Mouse (Mus musculus): ENCODE data around the gene Usp49. TPM values are rescaled to one million over a fixed set of nuclear protein-coding genes. Genes with fewer than 3 reads are reported as not detected.

Usp49 gene
- total RNA-seq, 4 experiments from 2014 or later = 10.2 to 13.4 (median 11.6) TPM

DNA sequence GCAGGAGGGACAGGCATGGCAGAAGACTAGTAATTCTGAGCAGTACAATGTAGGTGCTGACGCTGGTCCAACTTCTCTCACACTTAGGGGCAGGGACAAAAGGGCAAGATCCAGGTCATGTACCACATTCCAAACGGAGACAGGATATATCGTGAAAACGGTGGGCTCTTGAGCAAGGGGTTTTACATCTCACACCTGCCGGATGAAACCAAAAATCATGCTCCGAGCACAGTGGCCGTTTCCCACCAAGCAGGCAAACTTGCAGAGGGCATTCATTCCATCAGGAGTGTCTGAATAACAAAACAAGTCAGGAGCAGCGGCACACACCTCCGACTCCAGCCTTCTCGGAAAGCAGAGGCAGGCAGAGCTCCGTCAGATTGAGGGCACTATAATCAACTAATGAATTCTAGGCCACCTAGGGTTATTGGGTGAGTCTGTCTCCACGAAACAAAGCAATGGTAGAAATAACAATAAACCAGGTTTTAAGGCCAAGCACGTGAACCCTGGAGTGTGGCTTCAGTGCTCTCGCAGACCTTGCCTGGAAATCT, 105.1 kb downstream of the Usp49 start:
- DNase-seq (ENCODE audit: low spot score in 2 of 2) = no peak

Other genes starting within 250 kb of the Usp49 start
- gene Guca1b, start 245.3 kb upstream of the Usp49 start, total RNA-seq (2022) = 1 to 10 TPM in 2 of 4 experiments, under 1 TPM in 2; 0.87 to 1.5 (median 1.2) TPM
- under 1 TPM in 2 of 4 experiments, not detected in 2; 0.57 to 0.93 TPM for gene Guca1a, start 230.1 kb upstream of the Usp49 start, total RNA-seq (2022)
- 1 to 10 TPM in 1 of 4 experiments, under 1 TPM in 3; 0.35 to 1.4 (median 0.64) TPM for gene AI661453, start 194.1 kb upstream of the Usp49 start, total RNA-seq (2022)
- gene 1700001C19Rik, start 193.3 kb upstream of the Usp49 start, total RNA-seq (2022) = not detected
- 10 to 100 TPM; 17.6 to 22.3 (median 19.1) TPM for gene Taf8, start 128.4 kb upstream of the Usp49 start, total RNA-seq (2022)
- 10 to 100 TPM; 28.2 to 33.4 (median 30.8) TPM for gene Ccnd3, start 125.6 kb upstream of the Usp49 start, total RNA-seq (2022)
- 10 to 100 TPM; 15.7 to 19.0 (median 17.1) TPM for gene Bysl, start 19.2 kb upstream of the Usp49 start, total RNA-seq (2022)
- gene Med20, start 19.1 kb upstream of the Usp49 start, total RNA-seq (2022) = 10 to 100 TPM; 26.3 to 34.7 (median 27.2) TPM
- gene Gm20517, start 19.1 kb upstream of the Usp49 start, total RNA-seq (2022) = 1 to 10 TPM; 3.8 to 9.6 (median 6.6) TPM
- 100 to 1,000 TPM; 191 to 212 (median 201) TPM for gene Tomm6, start 57.7 kb downstream of the Usp49 start, total RNA-seq (2022)
- gene Frs3, start 58.3 kb downstream of the Usp49 start, total RNA-seq (2022) = 10 to 100 TPM; 27.3 to 37.3 (median 33.4) TPM
- gene Gm21981, start 63.8 kb downstream of the Usp49 start, total RNA-seq (2022) = 1 to 10 TPM; 2.4 to 4.9 (median 4.1) TPM
- gene Prickle4, start 64.0 kb downstream of the Usp49 start, total RNA-seq (2022) = 1 to 10 TPM; 1.8 to 5.2 (median 4.3) TPM
- gene Pgc, start 96.2 kb downstream of the Usp49 start, total RNA-seq (2022) = not detected
- gene Tfeb, start 106.3 kb downstream of the Usp49 start, total RNA-seq (2022) = 10 to 100 TPM; 12.3 to 17.8 (median 15.1) TPM
- gene Mdfi, start 204.0 kb downstream of the Usp49 start, total RNA-seq (2022) = 1 to 10 TPM in 1 of 4 experiments, under 1 TPM in 3; 0.43 to 1.2 (median 0.58) TPM